Comparison of ENCODE assay signal across 8 mouse cellular contexts in the genomic region with DNA sequence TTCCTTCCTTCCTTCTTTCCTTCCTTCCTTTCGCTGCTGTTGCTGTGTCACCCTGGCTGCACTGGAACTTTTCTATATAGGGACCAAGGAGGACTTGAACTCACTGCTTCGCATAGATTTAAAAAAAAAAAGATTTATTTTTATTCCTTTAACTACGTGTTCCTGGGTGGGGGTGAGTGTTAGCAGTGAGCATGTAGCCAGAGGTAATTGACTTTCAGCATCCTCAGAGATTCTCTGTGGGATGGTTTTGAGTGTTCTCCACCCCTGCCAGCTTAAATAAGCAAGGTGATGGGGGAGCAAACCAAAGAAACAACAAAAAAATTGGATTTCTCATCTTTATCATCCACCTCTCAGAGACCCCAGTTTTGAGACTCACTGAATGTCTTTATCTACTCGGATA. TPM values are rescaled to one million over a fixed set of nuclear protein-coding genes. Genes with fewer than 3 reads are reported as not detected.
DNase-seq lines count a peak whose midpoint lies in the region; ATAC-seq and TF ChIP-seq lines count a peak whose summit lies in the region.

No protein-coding gene starts in this region.

- no peaks in the 10 kb centered on the region for H3K9me3 ChIP-seq in lung, postnatal 0 days (ENCODE audit: low read length)
- H3K9me3 ChIP-seq in forebrain, embryonic 14.5 days (replicated peaks; ENCODE audit: control insufficient read depth, low read length): no peaks in the 10 kb centered on the region
- no peaks in the 10 kb centered on the region for H3K9me3 ChIP-seq in limb, embryonic 13.5 days
- no peaks in the 10 kb centered on the region for H3K9me3 ChIP-seq in stomach, embryonic 14.5 days (ENCODE audit: control insufficient read depth, low read depth, low read length)

- 73% methylated on average over 4 of the region's 4 CpGs for WGBS in lung, postnatal 0 days
- WGBS in lung, adult 2 months: 64% methylated on average over 4 of the region's 4 CpGs
- 75% methylated on average over 4 of the region's 4 CpGs for WGBS in forebrain, embryonic 14.5 days
- 73% methylated on average over 4 of the region's 4 CpGs for WGBS in limb, embryonic 13.5 days
- 71% methylated on average over 4 of the region's 4 CpGs for WGBS in stomach, embryonic 14.5 days

- no peak for ATAC-seq in lung, postnatal 0 days
- no peak for ATAC-seq in forebrain, embryonic 14.5 days
- ATAC-seq in limb, embryonic 13.5 days (ENCODE audit: low FRiP score, low read depth): no peak
- ATAC-seq in stomach, embryonic 14.5 days (ENCODE audit: insufficient number of reproducible peaks, insufficient read depth, low FRiP score, low read depth): no peak

- H3K27me3 ChIP-seq in lung, postnatal 0 days (replicated peaks; ENCODE audit: insufficient read depth, low read length): no peaks in the 10 kb centered on the region
- H3K27me3 ChIP-seq in forebrain, embryonic 14.5 days (replicated peaks; ENCODE audit: control insufficient read depth, insufficient read depth, low read length): no peaks in the 10 kb centered on the region
- H3K27me3 ChIP-seq in limb, embryonic 13.5 days: 0 out of 2 replicates have a peak, but pooled peaks cover 4% of the 10 kb centered on the region
- H3K27me3 ChIP-seq in stomach, embryonic 14.5 days (ENCODE audit: control insufficient read depth, insufficient read depth, low read length): no peaks in the 10 kb centered on the region

- H3K9ac ChIP-seq in lung, postnatal 0 days (replicated peaks; ENCODE audit: low read depth): no peak overlapping the region
- no peak overlapping the region for H3K9ac ChIP-seq in forebrain, embryonic 14.5 days (ENCODE audit: low read length)
- H3K9ac ChIP-seq in limb, embryonic 13.5 days: peak overlapping the region; percentile 40; the same call in 1 of the 2 replicates
- H3K9ac ChIP-seq in stomach, embryonic 14.5 days (replicated peaks; ENCODE audit: low read depth, low read length): no peak overlapping the region

- H3K4me3 ChIP-seq in lung, postnatal 0 days (ENCODE audit: low read depth, low read length): 0 out of 2 replicates have a peak overlapping the region, but pooled peaks have one; percentile 72
- no peak overlapping the region for H3K4me3 ChIP-seq in lung, adult 2 months (replicated peaks; ENCODE audit: extremely low read depth, low read depth, low read length)
- H3K4me3 ChIP-seq in forebrain, embryonic 14.5 days (ENCODE audit: low read depth, low read length): peak overlapping the region; percentile 90
- H3K4me3 ChIP-seq in limb, embryonic 13.5 days: peak overlapping the region; percentile 98
- peak overlapping the region; percentile 95; the same call in 1 of the 2 replicates for H3K4me3 ChIP-seq in stomach, embryonic 14.5 days (ENCODE audit: low read depth, low read length)

- no peak for DNase-seq in lung, postnatal 0 days (ENCODE audit: low spot score)
- no peak for DNase-seq in lung, adult 2 months
- DNase-seq in forebrain, embryonic 14.5 days (ENCODE audit: low spot score): no peak
- DNase-seq in gastrocnemius, postnatal 25 days: no peak
- DNase-seq in kidney, adult 11 months: no peak
- no peak for DNase-seq in thymus, postnatal 36 days

- no peak for TF ChIP-seq POLR2A in lung, adult 2 months (IDR thresholded peaks at IDR 0.05; ENCODE audit: borderline replicate concordance, extremely low read depth, low read depth, low read length)

- H3K36me3 ChIP-seq in lung, postnatal 0 days (ENCODE audit: insufficient read depth, low read length): peaks cover 2% of the 10 kb centered on the region; the same call in 1 of the 2 replicates
- H3K36me3 ChIP-seq in forebrain, embryonic 14.5 days (ENCODE audit: control insufficient read depth, insufficient read depth, low read length): peaks cover 27% of the 10 kb centered on the region
- peaks cover 26% of the 10 kb centered on the region for H3K36me3 ChIP-seq in limb, embryonic 13.5 days
- H3K36me3 ChIP-seq in stomach, embryonic 14.5 days (ENCODE audit: control insufficient read depth, insufficient read depth, low read length): peaks cover 19% of the 10 kb centered on the region

- peak overlapping the region; percentile 45 for H3K4me2 ChIP-seq in lung, postnatal 0 days (replicated peaks; ENCODE audit: low read depth, low read length)
- peak overlapping the region; percentile 33 for H3K4me2 ChIP-seq in forebrain, embryonic 14.5 days (ENCODE audit: low read length)
- peak overlapping the region; percentile 51 for H3K4me2 ChIP-seq in limb, embryonic 13.5 days (replicated peaks)
- H3K4me2 ChIP-seq in stomach, embryonic 14.5 days (replicated peaks; ENCODE audit: low read depth, low read length): peak overlapping the region; percentile 28; the same call in 1 of the 2 replicates

- TF ChIP-seq EP300 in lung, postnatal 0 days (IDR thresholded peaks at IDR 0.05): no peak

- no peak for TF ChIP-seq CTCF in lung, postnatal 0 days (IDR thresholded peaks at IDR 0.05)
- no peak for TF ChIP-seq CTCF in lung, adult 2 months (IDR thresholded peaks at IDR 0.05; ENCODE audit: insufficient read depth, low read length)

- H3K4me1 ChIP-seq in lung, postnatal 0 days (ENCODE audit: insufficient read depth, low read depth, low read length): peaks cover 7% of the 10 kb centered on the region
- H3K4me1 ChIP-seq in lung, adult 2 months (ENCODE audit: control insufficient read depth, insufficient read depth, low read length): peaks cover 6% of the 10 kb centered on the region; the same call in 1 of the 2 replicates
- peaks cover 12% of the 10 kb centered on the region for H3K4me1 ChIP-seq in forebrain, embryonic 14.5 days (ENCODE audit: control insufficient read depth, insufficient read depth, low read length)
- peaks cover 18% of the 10 kb centered on the region for H3K4me1 ChIP-seq in limb, embryonic 13.5 days
- peaks cover 12% of the 10 kb centered on the region for H3K4me1 ChIP-seq in stomach, embryonic 14.5 days (ENCODE audit: control insufficient read depth, insufficient read depth, low read length)

- no peak overlapping the region for H3K27ac ChIP-seq in lung, postnatal 0 days (ENCODE audit: low read length)
- H3K27ac ChIP-seq in forebrain, embryonic 14.5 days (ENCODE audit: low read depth, low read length): no peak overlapping the region; the same call in 1 of the 2 replicates
- peak overlapping the region; percentile 23; the same call in 1 of the 2 replicates for H3K27ac ChIP-seq in limb, embryonic 13.5 days
- H3K27ac ChIP-seq in stomach, embryonic 14.5 days (ENCODE audit: low read length): peak overlapping the region; percentile 36; the same call in 1 of the 2 replicates

RNA-seq across cellular contexts. Expression of a gene that starts 0.6 kb away (rescaled TPM):
- polyA plus RNA-seq in lung, postnatal 0 days (2015; fragmentation: Nextera tagmentation; extraction: Ambion mirVana): 478 and 479 TPM in 2 replicates
- polyA plus RNA-seq in lung, adult 2 months (2012; rRNA removed): 112 and 149 TPM in 2 replicates
- polyA plus RNA-seq in forebrain, embryonic 14.5 days (2014; fragmentation: Nextera tagmentation; extraction: Ambion mirVana): 416 and 423 TPM in 2 replicates
- polyA plus RNA-seq in limb, embryonic 13.5 days (2015; fragmentation: Nextera tagmentation; extraction: Ambion mirVana): 590 and 600 TPM in 2 replicates
- 519 and 589 TPM in 2 replicates for polyA plus RNA-seq in stomach, embryonic 14.5 days (2014; fragmentation: Nextera tagmentation; extraction: Ambion mirVana)
- total RNA-seq in gastrocnemius, postnatal 25 days (2021): 100 to 1,000 TPM; 145 to 151 TPM

RNA-seq across cellular contexts. Expression of a gene that starts 8.7 kb away (rescaled TPM):
- 24.4 and 26.6 TPM in 2 replicates for polyA plus RNA-seq in lung, postnatal 0 days (2015; fragmentation: Nextera tagmentation; extraction: Ambion mirVana)
- 24.4 and 26.0 TPM in 2 replicates for polyA plus RNA-seq in lung, adult 2 months (2012; rRNA removed)
- 10.4 and 11.0 TPM in 2 replicates for polyA plus RNA-seq in forebrain, embryonic 14.5 days (2014; fragmentation: Nextera tagmentation; extraction: Ambion mirVana)
- polyA plus RNA-seq in limb, embryonic 13.5 days (2015; fragmentation: Nextera tagmentation; extraction: Ambion mirVana): 26.0 and 27.8 TPM in 2 replicates
- polyA plus RNA-seq in stomach, embryonic 14.5 days (2014; fragmentation: Nextera tagmentation; extraction: Ambion mirVana): 14.9 and 16.8 TPM in 2 replicates
- total RNA-seq in gastrocnemius, postnatal 25 days (2021): 100 to 1,000 TPM; 121 to 144 TPM

RNA-seq across cellular contexts. Expression of a gene that starts 12.8 kb away (rescaled TPM):
- polyA plus RNA-seq in lung, postnatal 0 days (2015; fragmentation: Nextera tagmentation; extraction: Ambion mirVana): 6.3 and 6.7 TPM in 2 replicates
- polyA plus RNA-seq in lung, adult 2 months (2012; rRNA removed): 11.0 and 12.9 TPM in 2 replicates
- polyA plus RNA-seq in forebrain, embryonic 14.5 days (2014; fragmentation: Nextera tagmentation; extraction: Ambion mirVana): 16.8 and 21.2 TPM in 2 replicates
- polyA plus RNA-seq in limb, embryonic 13.5 days (2015; fragmentation: Nextera tagmentation; extraction: Ambion mirVana): 17.5 and 17.8 TPM in 2 replicates
- polyA plus RNA-seq in stomach, embryonic 14.5 days (2014; fragmentation: Nextera tagmentation; extraction: Ambion mirVana): 15.3 and 16.4 TPM in 2 replicates
- total RNA-seq in gastrocnemius, postnatal 25 days (2021): 1 to 10 TPM; 4.3 to 4.8 TPM

RNA-seq across cellular contexts. Expression of a gene that starts 39.0 kb away (rescaled TPM):
- polyA plus RNA-seq in lung, postnatal 0 days (2015; fragmentation: Nextera tagmentation; extraction: Ambion mirVana): 44.4 and 46.6 TPM in 2 replicates
- polyA plus RNA-seq in lung, adult 2 months (2012; rRNA removed): 11.8 and 18.4 TPM in 2 replicates
- 79.9 and 81.9 TPM in 2 replicates for polyA plus RNA-seq in forebrain, embryonic 14.5 days (2014; fragmentation: Nextera tagmentation; extraction: Ambion mirVana)
- 67.9 and 76.0 TPM in 2 replicates for polyA plus RNA-seq in limb, embryonic 13.5 days (2015; fragmentation: Nextera tagmentation; extraction: Ambion mirVana)
- polyA plus RNA-seq in stomach, embryonic 14.5 days (2014; fragmentation: Nextera tagmentation; extraction: Ambion mirVana): 71.2 and 78.7 TPM in 2 replicates
- total RNA-seq in gastrocnemius, postnatal 25 days (2021): 10 to 100 TPM; 35.2 to 39.1 TPM

RNA-seq across cellular contexts. Expression of a gene that starts 39.0 kb away (rescaled TPM):
- polyA plus RNA-seq in lung, postnatal 0 days (2015; fragmentation: Nextera tagmentation; extraction: Ambion mirVana): 23.5 and 25.3 TPM in 2 replicates
- 20.1 and 30.4 TPM in 2 replicates for polyA plus RNA-seq in lung, adult 2 months (2012; rRNA removed)
- polyA plus RNA-seq in forebrain, embryonic 14.5 days (2014; fragmentation: Nextera tagmentation; extraction: Ambion mirVana): 62.9 and 67.3 TPM in 2 replicates
- polyA plus RNA-seq in limb, embryonic 13.5 days (2015; fragmentation: Nextera tagmentation; extraction: Ambion mirVana): 74.4 and 78.5 TPM in 2 replicates
- 72.4 and 73.6 TPM in 2 replicates for polyA plus RNA-seq in stomach, embryonic 14.5 days (2014; fragmentation: Nextera tagmentation; extraction: Ambion mirVana)
- 10 to 100 TPM; 14.6 to 16.2 TPM for total RNA-seq in gastrocnemius, postnatal 25 days (2021)

Comparison
In these comparisons a context has a peak if more than half of its experiments do, and no peak if none do; other contexts are left out.
1. H3K27ac ChIP-seq: peak in limb, embryonic 13.5 days (single experiment) and stomach, embryonic 14.5 days (single experiment); none in lung, postnatal 0 days (single experiment) and forebrain, embryonic 14.5 days (single experiment).
2. Peak in every context shown above with its lines, with median percentiles within 50 percentile points of each other: H3K4me2 ChIP-seq.